Mouse (Mus musculus) gastrocnemius, adult 18-20 months (tissue): Measurements from ENCODE around the gene Shisa5. TPM values are rescaled to one million over a fixed set of nuclear protein-coding genes. Genes with fewer than 3 reads are reported as not detected.

Experiments
- total RNA-seq, 2 experiments: library from RNA; stranded (reverse); gene quantifications; 2 replicates each; pipeline ENCODE4 v1.2.3; 2021

Shisa5 gene
- total RNA-seq, 2 experiments from 2014 or later = 9.8 to 15.5 TPM

Other genes with a start within 250 kb of the Shisa5 start
- gene Nckipsd, start 230.2 kb upstream of the Shisa5 start, total RNA-seq = 1 to 10 TPM; 4.4 TPM
- gene Celsr3, start 212.2 kb upstream of the Shisa5 start, total RNA-seq = under 1 TPM in 1 of 2 experiments, not detected in 1; 0.02 TPM
- gene Slc26a6, start 185.3 kb upstream of the Shisa5 start, total RNA-seq = 10 to 100 TPM; 14.0 to 14.6 TPM
- gene Tmem89, start 123.9 kb upstream of the Shisa5 start, total RNA-seq = not detected
- gene Uqcrc1, start 101.9 kb upstream of the Shisa5 start, total RNA-seq = 100 to 1,000 TPM; 888 to 981 TPM
- 1 to 10 TPM; 2.2 to 3.5 TPM for gene Col7a1, start 85.0 kb upstream of the Shisa5 start, total RNA-seq
- under 1 TPM; 0.27 to 0.90 TPM for gene Ucn2, start 52.6 kb upstream of the Shisa5 start, total RNA-seq
- 10 to 100 TPM; 18.8 to 43.0 TPM for gene Pfkfb4, start 46.8 kb upstream of the Shisa5 start, total RNA-seq
- 10 to 100 TPM; 13.1 to 17.2 TPM for gene Trex1, start 21.2 kb downstream of the Shisa5 start, total RNA-seq
- 1 to 10 TPM; 8.9 to 9.2 TPM for gene Atrip, start 35.6 kb downstream of the Shisa5 start, total RNA-seq
- gene Ccdc51, start 43.9 kb downstream of the Shisa5 start, total RNA-seq = 1 to 10 TPM; 7.9 to 8.1 TPM
- gene Tma7, start 44.0 kb downstream of the Shisa5 start, total RNA-seq = 100 to 1,000 TPM; 325 to 344 TPM
- 1 to 10 TPM in 1 of 2 experiments, under 1 TPM in 1; 0.68 to 1.4 TPM for gene Plxnb1, start 56.8 kb downstream of the Shisa5 start, total RNA-seq
- not detected for gene Fbxw21, start 123.5 kb downstream of the Shisa5 start, total RNA-seq
- not detected for gene Fbxw13, start 157.4 kb downstream of the Shisa5 start, total RNA-seq
- gene Fbxw20, start 196.2 kb downstream of the Shisa5 start, total RNA-seq = not detected
- not detected for gene Fbxw14, start 249.1 kb downstream of the Shisa5 start, total RNA-seq